Mouse (Mus musculus): ENCODE measurements around the gene Rin1. TPM values are rescaled to one million over a fixed set of nuclear protein-coding genes. Genes with fewer than 3 reads are reported as not detected.

The Rin1 gene
- total RNA-seq, 2 experiments from 2014 or later: 0.66 to 1.3 TPM

GRCm38 (mm10) chr19:5039301-5040114 lies 10.8 kb upstream of the Rin1 start:
- no peak for ATAC-seq (replicated peaks; ENCODE audit: low FRiP score, low TSS enrichment, poor library complexity, severe bottlenecking)

GRCm38 (mm10) chr19:5040862-5041523 lies 9.3 kb upstream of the Rin1 start, which contains the start of gene Brms1:
Gene Brms1 (plus strand): TSS chr19:5041354.
- ATAC-seq (replicated peaks; ENCODE audit: low FRiP score, low TSS enrichment, poor library complexity, severe bottlenecking): peak; percentile 84

GRCm38 (mm10) chr19:5041588-5041987 lies 8.7 kb upstream of the Rin1 start:
- ATAC-seq (replicated peaks; ENCODE audit: low FRiP score, low TSS enrichment, poor library complexity, severe bottlenecking): no peak

- ATAC-seq (replicated peaks; ENCODE audit: low FRiP score, low TSS enrichment, poor library complexity, severe bottlenecking): no peak
Observed at GRCm38 (mm10) chr19:5045531-5045930, 4.8 kb upstream of the Rin1 start.

GRCm38 (mm10) chr19:5048138-5049056 lies 1.9 kb upstream of the Rin1 start:
- ATAC-seq (replicated peaks; ENCODE audit: low FRiP score, low TSS enrichment, poor library complexity, severe bottlenecking): no peak

GRCm38 (mm10) chr19:5049325-5049724 lies 956 bp upstream of the Rin1 start:
- ATAC-seq (replicated peaks; ENCODE audit: low FRiP score, low TSS enrichment, poor library complexity, severe bottlenecking): no peak

- no peak for ATAC-seq (replicated peaks; ENCODE audit: low FRiP score, low TSS enrichment, poor library complexity, severe bottlenecking)
Observed at GRCm38 (mm10) chr19:5051031-5051430, 750 bp downstream of the Rin1 start.

- no peak for ATAC-seq (replicated peaks; ENCODE audit: low FRiP score, low TSS enrichment, poor library complexity, severe bottlenecking)
Observed at GRCm38 (mm10) chr19:5051515-5051914, 1.2 kb downstream of the Rin1 start.

- ATAC-seq (replicated peaks; ENCODE audit: low FRiP score, low TSS enrichment, poor library complexity, severe bottlenecking): no peak
Observed at GRCm38 (mm10) chr19:5052166-5052822, 2.0 kb downstream of the Rin1 start.

GRCm38 (mm10) chr19:5052853-5053252 lies 2.6 kb downstream of the Rin1 start:
- no peak for ATAC-seq (replicated peaks; ENCODE audit: low FRiP score, low TSS enrichment, poor library complexity, severe bottlenecking)

- ATAC-seq (replicated peaks; ENCODE audit: low FRiP score, low TSS enrichment, poor library complexity, severe bottlenecking): peak; percentile 59
Observed at GRCm38 (mm10) chr19:5053909-5054308, 3.6 kb downstream of the Rin1 start.

- no peak for ATAC-seq (replicated peaks; ENCODE audit: low FRiP score, low TSS enrichment, poor library complexity, severe bottlenecking)
Observed at GRCm38 (mm10) chr19:5056251-5056650, 6.0 kb downstream of the Rin1 start.

GRCm38 (mm10) chr19:5057876-5058775 lies 7.8 kb downstream of the Rin1 start:
- ATAC-seq (replicated peaks; ENCODE audit: low FRiP score, low TSS enrichment, poor library complexity, severe bottlenecking): no peak

- ATAC-seq (replicated peaks; ENCODE audit: low FRiP score, low TSS enrichment, poor library complexity, severe bottlenecking): no peak
Observed at GRCm38 (mm10) chr19:5058801-5059771, 8.8 kb downstream of the Rin1 start.

GRCm38 (mm10) chr19:5060365-5061330 lies 10.4 kb downstream of the Rin1 start:
- no peak for ATAC-seq (replicated peaks; ENCODE audit: low FRiP score, low TSS enrichment, poor library complexity, severe bottlenecking)

- no peak for ATAC-seq (replicated peaks; ENCODE audit: low FRiP score, low TSS enrichment, poor library complexity, severe bottlenecking)
Observed at GRCm38 (mm10) chr19:5062041-5062440, 11.8 kb downstream of the Rin1 start.
